Mouse (Mus musculus) liver, embryonic 11.5 days (tissue): ENCODE data around the gene Gm49333. TPM values are rescaled to one million over a fixed set of nuclear protein-coding genes. Genes with fewer than 3 reads are reported as not detected.

Experiments used
- ATAC-seq: fragments of 200-750 bp; cut with Nextera tagmentation; replicated peaks from 2 replicates; pipeline ENCODE4 v1.8.0; 2017; ENCODE audit warnings: moderate number of reproducible peaks, mild to moderate bottlenecking, moderate TSS enrichment, moderate library complexity; ENCODE audit not compliant: low FRiP score
- DNase-seq: peaks from one replicate; pipeline ENCODE4 v3.0.0-alpha.2; 2017; ENCODE audit warnings: low spot score
- H3K27ac ChIP-seq: fragments of 300-500 bp; sonication (generic); 2 replicates; pipeline ENCODE4 v1.5.1; 2014; ENCODE audit warnings: mild to moderate bottlenecking, low read depth, low read length, control low read depth
- H3K27me3 ChIP-seq: fragments of 300-500 bp; sonication (generic); replicated peaks from 2 replicates; pipeline ENCODE4 v1.6.1; 2014; ENCODE audit warnings: low read length, mixed read lengths; ENCODE audit not compliant: control insufficient read depth, insufficient read depth
- H3K36me3 ChIP-seq: fragments of 300-500 bp; sonication (generic); 2 replicates; pipeline ENCODE4 v1.6.1; 2014; ENCODE audit warnings: mild to moderate bottlenecking, low read length, moderate library complexity, mixed read lengths; ENCODE audit not compliant: control insufficient read depth, insufficient read depth
- H3K4me1 ChIP-seq: fragments of 300-500 bp; sonication (generic); replicated peaks from 2 replicates; pipeline ENCODE4 v1.6.1; 2014; ENCODE audit warnings: low read length, mixed read lengths; ENCODE audit not compliant: control insufficient read depth, insufficient read depth
- H3K4me2 ChIP-seq: fragments of 300-500 bp; sonication (generic); 2 replicates; pipeline ENCODE4 v1.6.1; 2014; ENCODE audit warnings: mild to moderate bottlenecking, control low read depth, moderate library complexity
- H3K4me3 ChIP-seq: fragments of 300-500 bp; sonication (generic); 2 replicates; pipeline ENCODE4 v1.5.1; 2014; ENCODE audit warnings: low read depth, low read length, control low read depth
- H3K9ac ChIP-seq: fragments of 300-500 bp; sonication (generic); 2 replicates; pipeline ENCODE4 v1.6.1; 2014; ENCODE audit warnings: low read depth, low read length, control low read depth
- H3K9me3 ChIP-seq: fragments of 300-500 bp; sonication (generic); 2 replicates; pipeline ENCODE4 v1.6.1; 2016; ENCODE audit warnings: low read length, inconsistent platforms, mixed read lengths; ENCODE audit not compliant: control insufficient read depth
- WGBS: fragments of 180-500 bp; shearing (Covaris S2); extraction: QIAGEN DNeasy Blood & Tissue Kit; methylation state at CpG from one replicate; pipeline ENCODE4 v1.1.7; 2014; 5-methylcytosine and 5-hydroxymethylcytosine counted together
- polyA plus RNA-seq: library from polyadenylated mRNA; unstranded; fragments of >200 nt; fragmentation: Nextera tagmentation; extraction: Ambion mirVana; gene quantifications from 2 replicates; pipeline ENCODE4 v1.2.1, GENCODE M21; 2014

Gm49333 gene
- polyA plus RNA-seq, 1 experiment from 2014 or later = not detected

DNA sequence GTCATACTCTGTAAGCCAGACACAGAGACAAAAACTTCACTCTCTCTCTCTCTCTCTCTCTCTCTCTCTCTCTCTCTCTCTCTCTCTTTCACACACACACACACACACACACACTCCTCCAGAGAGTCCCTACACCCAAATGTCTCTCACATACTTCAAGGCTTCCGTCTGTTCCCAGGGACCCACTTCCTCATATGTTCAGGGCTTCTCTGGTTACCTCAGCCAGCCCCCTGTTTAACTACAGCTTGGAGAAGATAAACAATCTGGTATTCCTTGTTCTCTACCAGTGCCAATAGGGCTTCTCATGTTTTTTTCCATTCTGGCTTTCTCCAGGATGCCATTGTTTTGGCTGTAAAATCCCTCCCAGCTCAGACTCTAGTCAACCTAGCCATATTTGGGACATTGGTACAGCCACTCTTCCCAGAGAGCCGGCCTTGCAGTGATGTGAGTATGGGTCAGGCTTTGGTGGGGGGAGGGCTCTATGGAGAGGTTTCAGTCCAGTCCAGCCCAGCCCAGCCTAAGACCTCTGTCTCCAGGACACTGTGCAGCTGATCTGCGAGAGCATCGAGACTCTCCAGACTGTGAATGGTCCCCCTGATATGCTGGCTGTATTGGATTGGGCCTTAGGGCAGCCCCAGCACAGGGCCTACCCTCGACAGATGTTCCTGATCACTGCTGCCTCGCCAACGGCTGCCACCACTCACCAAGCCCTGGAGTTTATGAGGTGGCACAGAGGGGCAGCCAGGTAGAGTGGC is 14.5 kb upstream of the Gm49333 start:
- no peaks in the 10 kb centered on the region for H3K9me3 ChIP-seq
- H3K27me3 ChIP-seq = peaks cover 27% of the 10 kb centered on the region
- no peak overlapping the region for H3K4me3 ChIP-seq
- no peak for ATAC-seq
- WGBS = 61% methylated on average over 7 of the region's 7 CpGs
- H3K4me2 ChIP-seq = no peak overlapping the region
- no peaks in the 10 kb centered on the region for H3K36me3 ChIP-seq
- no peak overlapping the region for H3K9ac ChIP-seq
- H3K27ac ChIP-seq = no peak overlapping the region
- H3K4me1 ChIP-seq = peaks cover 26% of the 10 kb centered on the region
- DNase-seq = no peak

DNA sequence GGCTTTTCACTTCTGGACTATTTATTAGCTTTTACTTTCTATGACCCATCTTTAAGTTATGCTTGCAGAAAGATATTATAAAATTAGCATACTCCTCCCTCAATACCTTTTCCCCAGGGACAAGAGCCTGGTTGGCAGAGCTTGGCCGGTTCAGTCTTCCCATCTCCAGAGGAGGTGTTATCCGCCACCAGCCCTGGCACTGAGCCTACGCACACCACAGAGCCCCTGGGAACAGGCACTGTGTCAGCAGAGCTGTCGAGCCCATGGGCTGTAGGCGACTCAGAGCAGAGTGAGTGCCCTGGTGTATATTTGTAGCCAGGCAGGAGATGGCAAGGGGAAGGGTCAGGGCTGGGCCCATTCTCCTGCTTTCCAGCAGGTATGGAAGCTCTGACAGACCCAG is 10.9 kb upstream of the Gm49333 start:
- ATAC-seq (no peak), DNase-seq (no peak)
- Histone ChIP-seq H3K4me2 (no peak overlapping the region), H3K9ac (no peak overlapping the region), H3K27ac (no peak overlapping the region), H3K36me3 (peaks cover 9% of the 10 kb centered on the region), H3K4me1 (peaks cover 11% of the 10 kb centered on the region), H3K27me3 (no peaks in the 10 kb centered on the region), H3K4me3 (no peak overlapping the region), H3K9me3 (no peaks in the 10 kb centered on the region)
- WGBS = 68% methylated on average over 5 of the region's 5 CpGs

DNA sequence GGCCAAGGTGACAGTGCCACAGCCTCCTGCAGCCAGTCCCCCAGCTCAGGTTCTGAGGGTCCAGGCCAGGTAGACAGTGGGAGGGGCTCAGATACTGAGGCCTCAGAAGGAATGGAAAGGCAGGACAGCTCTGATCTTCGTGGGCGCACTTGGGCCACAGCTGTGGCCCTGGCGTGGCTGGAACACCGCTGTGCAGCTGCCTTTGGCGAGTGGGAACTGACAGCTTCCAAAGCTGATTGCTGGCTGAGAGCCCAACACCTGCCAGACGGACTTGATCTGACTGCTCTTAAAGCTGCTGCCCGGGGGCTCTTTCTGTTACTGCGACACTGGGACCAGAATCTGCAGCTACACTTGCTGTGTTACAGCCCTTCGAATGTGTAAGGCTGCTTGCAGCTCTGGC is 6.7 kb upstream of the Gm49333 start:
- 87% methylated on average over 9 of the region's 9 CpGs for WGBS
- ATAC-seq (no peak), DNase-seq (no peak)
- no peaks in the 10 kb centered on the region for H3K9me3 ChIP-seq
- H3K4me2 ChIP-seq = no peak overlapping the region
- peaks cover 12% of the 10 kb centered on the region for H3K36me3 ChIP-seq
- no peak overlapping the region for H3K27ac ChIP-seq
- H3K4me3 ChIP-seq = no peak overlapping the region
- no peaks in the 10 kb centered on the region for H3K27me3 ChIP-seq
- no peak overlapping the region for H3K9ac ChIP-seq
- H3K4me1 ChIP-seq = peaks cover 3% of the 10 kb centered on the region

DNA sequence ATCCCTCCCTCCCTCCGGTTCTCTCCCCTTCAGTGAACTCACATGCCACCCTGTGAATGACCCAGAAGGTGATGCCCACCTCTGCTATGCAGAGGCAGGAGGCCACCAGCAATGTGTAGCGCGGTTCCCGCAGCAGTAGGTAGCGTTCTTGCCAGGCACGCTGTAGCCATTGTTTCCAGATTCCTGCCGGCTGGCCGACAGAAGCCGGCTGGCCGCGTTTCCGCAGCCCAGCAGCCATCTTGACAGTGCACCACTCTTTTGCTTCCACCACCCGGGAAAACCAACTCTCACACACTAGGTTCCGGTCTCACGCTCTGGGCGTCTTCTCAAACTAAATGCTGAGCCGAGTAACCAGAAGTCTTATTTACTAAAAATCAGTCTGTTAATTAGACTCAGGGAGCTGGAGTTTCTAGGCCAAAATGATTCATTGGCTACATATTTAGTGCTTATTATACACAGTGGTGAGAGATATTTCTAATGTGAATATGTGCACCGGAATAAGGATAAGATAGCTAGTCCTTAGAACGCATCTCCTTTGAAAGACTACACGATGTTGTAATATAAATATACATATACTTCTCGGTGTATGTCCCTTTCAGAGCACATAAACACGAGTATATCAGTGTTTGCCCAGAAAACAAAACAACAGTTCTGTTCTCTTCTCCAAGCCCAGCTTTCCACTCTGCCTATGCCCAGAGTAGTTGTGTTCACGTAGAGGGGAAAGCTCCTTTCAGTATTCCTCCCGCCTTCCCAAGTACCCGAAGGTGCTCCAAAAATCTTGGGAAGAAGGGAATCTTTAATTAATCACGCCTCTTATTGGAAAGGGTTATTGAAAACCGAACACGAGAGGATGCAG is 681 bp upstream of the Gm49333 start:
- ATAC-seq (peak; percentile 70), DNase-seq (peak; percentile 84)
- Histone ChIP-seq H3K4me2 (peak overlapping the region; percentile 88), H3K4me1 (peaks cover 12% of the 10 kb centered on the region), H3K27ac (peak overlapping the region; percentile 70), H3K36me3 (peaks cover 5% of the 10 kb centered on the region), H3K4me3 (peak overlapping the region; percentile 75), H3K27me3 (no peaks in the 10 kb centered on the region), H3K9ac (peak overlapping the region; percentile 80), H3K9me3 (no peaks in the 10 kb centered on the region)
- 1% methylated on average over 28 of the region's 28 CpGs for WGBS

DNA sequence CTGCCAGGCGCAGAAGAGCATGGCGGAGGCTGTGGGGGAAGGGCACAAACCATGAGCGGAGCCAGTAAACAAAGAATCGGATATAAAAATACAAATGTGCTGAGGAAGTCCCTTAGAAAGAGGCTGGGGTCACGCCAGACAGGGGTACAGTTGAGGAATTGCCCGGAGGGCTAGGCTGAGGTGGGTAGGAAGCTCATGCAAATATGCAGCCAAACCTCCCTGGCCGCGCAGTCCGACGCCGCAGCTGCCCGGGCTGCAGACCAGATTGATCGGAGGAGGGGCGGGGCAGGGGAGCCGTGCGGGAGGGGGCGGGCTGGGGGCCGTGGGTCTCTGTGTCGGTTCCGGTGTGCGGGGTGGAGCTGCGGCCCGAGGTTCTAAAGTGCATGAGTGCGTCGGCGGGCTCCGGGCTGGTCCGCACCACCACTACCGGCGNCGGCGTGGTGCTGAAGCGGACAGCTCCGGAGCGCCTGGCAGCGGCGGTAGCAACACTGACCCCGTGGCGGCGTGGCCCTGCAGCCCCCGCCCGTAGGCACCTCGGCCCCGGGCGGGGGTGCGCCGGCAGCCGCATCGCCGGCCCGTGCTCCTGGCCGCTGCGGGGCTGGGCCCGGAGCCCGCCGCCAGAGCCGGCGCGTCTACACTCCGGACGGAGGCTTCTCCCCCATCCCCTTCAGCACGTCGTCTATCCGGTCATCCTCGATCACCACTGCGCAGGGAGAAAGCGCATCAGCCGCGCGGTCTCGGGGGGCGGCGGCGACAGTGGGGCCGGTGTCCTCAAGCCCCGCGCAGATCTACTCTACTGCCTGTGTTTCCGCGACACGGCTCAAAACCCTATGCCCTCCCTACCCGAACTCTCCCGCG is 8.4 kb downstream of the Gm49333 start:
- peak; percentile 44; the same call in 1 of the 2 replicates for ATAC-seq
- no peaks in the 10 kb centered on the region for H3K9me3 ChIP-seq
- H3K36me3 ChIP-seq = peaks cover 2% of the 10 kb centered on the region; the same call in 1 of the 2 replicates
- WGBS = 4% methylated on average over 63 of the region's 83 CpGs
- peak overlapping the region; percentile 99 for H3K4me2 ChIP-seq
- peak; percentile 76 for DNase-seq
- peaks cover 55% of the 10 kb centered on the region for H3K27me3 ChIP-seq
- peak overlapping the region; percentile 73 for H3K4me3 ChIP-seq
- peaks cover 30% of the 10 kb centered on the region for H3K4me1 ChIP-seq
- H3K27ac ChIP-seq = no peak overlapping the region
- H3K9ac ChIP-seq = no peak overlapping the region

DNA sequence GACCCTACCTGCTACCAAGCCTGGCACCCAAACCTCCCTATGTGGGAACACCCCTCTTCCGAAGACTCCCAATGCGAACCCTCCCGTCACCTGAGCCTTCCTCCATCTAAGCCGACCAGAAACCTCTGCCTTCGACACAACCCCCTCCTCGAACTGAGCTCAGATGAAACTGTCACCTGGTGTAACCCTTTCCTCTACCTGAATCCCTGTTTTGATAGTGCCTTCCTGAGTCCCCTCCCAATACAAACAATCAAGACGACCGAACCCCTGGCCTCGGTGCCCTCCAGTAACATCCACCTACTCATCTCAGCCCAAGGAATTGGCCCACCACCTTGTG is 9.0 kb downstream of the Gm49333 start:
- Histone ChIP-seq H3K9ac (no peak overlapping the region; the same call in 1 of the 2 replicates), H3K4me2 (peak overlapping the region; percentile 99), H3K27me3 (peaks cover 55% of the 10 kb centered on the region), H3K9me3 (no peaks in the 10 kb centered on the region), H3K36me3 (peaks cover 2% of the 10 kb centered on the region; the same call in 1 of the 2 replicates), H3K4me3 (peak overlapping the region; percentile 73), H3K27ac (no peak overlapping the region), H3K4me1 (peaks cover 30% of the 10 kb centered on the region)
- ATAC-seq (0 out of 2 replicates have a peak, but pooled peaks have one; percentile 6), DNase-seq (no peak)
- WGBS = 1% methylated on average over 9 of the region's 9 CpGs

DNA sequence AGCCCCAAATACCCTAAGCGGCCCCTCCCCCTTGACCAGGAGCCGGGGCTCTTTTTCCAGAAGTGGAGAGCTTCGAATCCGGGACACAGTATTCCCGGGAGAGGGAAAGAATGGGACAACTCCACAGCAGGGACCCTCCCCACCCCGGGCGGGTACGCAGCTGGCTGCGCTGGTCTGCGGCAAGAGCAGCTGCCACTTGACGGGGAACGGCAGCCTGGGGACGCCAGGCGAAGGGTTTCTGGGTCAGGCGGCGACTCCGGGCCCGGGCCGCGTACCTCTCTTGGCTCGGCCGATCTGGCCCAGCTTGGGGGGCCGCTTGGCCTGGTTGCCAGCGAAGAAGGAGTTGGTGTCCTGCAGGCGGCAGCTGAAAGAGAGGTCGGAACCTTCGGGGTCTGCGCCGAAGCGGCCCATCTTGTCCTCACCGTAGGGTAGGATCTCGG is 9.4 kb downstream of the Gm49333 start:
- Histone ChIP-seq H3K27ac (no peak overlapping the region), H3K9ac (peak overlapping the region; percentile 67), H3K4me2 (peak overlapping the region; percentile 99), H3K4me1 (peaks cover 30% of the 10 kb centered on the region), H3K9me3 (no peaks in the 10 kb centered on the region), H3K36me3 (peaks cover 2% of the 10 kb centered on the region; the same call in 1 of the 2 replicates), H3K4me3 (peak overlapping the region; percentile 73), H3K27me3 (peaks cover 55% of the 10 kb centered on the region)
- DNase-seq = peak; percentile 68
- under 1% methylated on average over 32 of the region's 32 CpGs for WGBS
- peak; percentile 5; the same call in 1 of the 2 replicates for ATAC-seq
